Mouse (Mus musculus) embryonic fibroblast, embryonic 13.5 days (primary cell): ENCODE data around the gene Glcci1.

Experiments
- CTCF ChIP-seq: IDR thresholded peaks from 2 replicates; pipeline ENCODE4 v1.5.1; 2011; ENCODE audit warnings: mild to moderate bottlenecking, control low read depth, low read length, moderate library complexity, borderline replicate concordance; ENCODE audit not compliant: insufficient read depth
- POLR2A ChIP-seq: IDR thresholded peaks from 2 replicates; pipeline ENCODE4 v1.6.1; 2011; ENCODE audit warnings: low read depth, mild to moderate bottlenecking, control low read depth, low read length, moderate library complexity

DNA sequence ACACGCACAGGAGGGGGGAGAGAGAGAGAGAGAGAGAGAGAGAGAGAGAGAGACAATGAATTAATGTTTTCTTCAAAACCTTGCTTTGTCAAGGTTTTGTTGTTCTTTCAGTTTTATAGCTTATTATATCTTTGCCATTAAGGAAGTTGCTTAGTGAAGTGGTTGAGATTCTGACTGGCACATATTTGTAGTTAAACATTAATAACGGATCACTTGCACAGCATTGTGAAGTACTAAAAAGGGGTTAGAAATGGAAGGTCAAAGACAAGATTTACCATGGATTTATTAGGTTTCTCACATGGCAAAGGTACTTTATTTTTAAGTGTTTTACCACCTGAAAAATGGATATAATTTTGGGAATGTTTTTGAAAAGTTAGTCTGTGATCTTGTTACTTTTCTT is 51.3 kb downstream of the Glcci1 start:
- TF ChIP-seq CTCF (no peak), POLR2A (no peak)
